Mouse (Mus musculus) hindbrain, postnatal 0 days (tissue): ENCODE measurements at regions not wholly inside any gene's neighbourhood (a gene's known extent, or its start where the extent isn't known, plus 50 kb on each side); places are given as distances from the start of the nearest gene placed in this dataset.

ENCODE experiments used
- ATAC-seq: fragments of 200-750 bp; cut with Nextera tagmentation; 2 replicates; pipeline ENCODE4 v1.8.0; 2017; ENCODE audit warnings: mild to moderate bottlenecking, moderate TSS enrichment, moderate library complexity
- DNase-seq: peaks from one replicate; pipeline ENCODE4 v3.0.0-alpha.2; 2015; ENCODE audit warnings: low spot score
- H3K27ac ChIP-seq: fragments of 300-500 bp; sonication (generic); 2 replicates; pipeline ENCODE4 v1.5.1; 2014; ENCODE audit warnings: mild to moderate bottlenecking
- H3K27me3 ChIP-seq: fragments of 300-500 bp; sonication (generic); 2 replicates; pipeline ENCODE4 v1.6.1; 2014; ENCODE audit warnings: low read length, mixed read lengths; ENCODE audit not compliant: insufficient read depth
- H3K36me3 ChIP-seq: fragments of 300-500 bp; sonication (generic); 2 replicates; pipeline ENCODE4 v1.6.1; 2014; ENCODE audit warnings: low read length, mixed read lengths; ENCODE audit not compliant: insufficient read depth
- H3K4me1 ChIP-seq: fragments of 300-500 bp; sonication (generic); 2 replicates; pipeline ENCODE4 v1.6.1; 2014; ENCODE audit warnings: antibody characterized with exemption, low read length, mixed read lengths; ENCODE audit not compliant: insufficient read depth
- H3K4me2 ChIP-seq: fragments of 300-500 bp; sonication (generic); 2 replicates; pipeline ENCODE4 v1.6.1; 2014; ENCODE audit warnings: low read depth, mild to moderate bottlenecking, low read length, moderate library complexity, mixed read lengths
- H3K4me3 ChIP-seq: fragments of 300-500 bp; sonication (generic); 2 replicates; pipeline ENCODE4 v1.5.1; 2014; ENCODE audit warnings: low read length
- H3K9ac ChIP-seq: fragments of 300-500 bp; sonication (generic); replicated peaks from 2 replicates; pipeline ENCODE4 v1.6.1; 2014; ENCODE audit warnings: mild to moderate bottlenecking, low read length, moderate library complexity, mixed read lengths
- H3K9me3 ChIP-seq: fragments of 300-500 bp; sonication (generic); 2 replicates; pipeline ENCODE4 v1.6.1; 2016; ENCODE audit warnings: low read length, mixed read lengths
- CTCF ChIP-seq: IDR thresholded peaks from 2 replicates; pipeline ENCODE4 v1.5.1; 2016; ENCODE audit warnings: antibody characterized with exemption, control low read depth, low read depth
- WGBS: fragments of 180-500 bp; shearing (Covaris S2); extraction: QIAGEN DNeasy Blood & Tissue Kit; methylation state at CpG from one replicate; pipeline ENCODE4 v1.1.7; 2014; 5-methylcytosine and 5-hydroxymethylcytosine counted together

- Histone ChIP-seq H3K27me3 (0 out of 2 replicates have a peak, but pooled peaks cover 5% of the 10 kb centered on the region), H3K9ac (no peak overlapping the region), H3K9me3 (no peaks in the 10 kb centered on the region), H3K4me2 (no peak overlapping the region), H3K4me3 (no peak overlapping the region), H3K4me1 (0 out of 2 replicates have a peak, but pooled peaks cover under 1% of the 10 kb centered on the region), H3K36me3 (no peaks in the 10 kb centered on the region), H3K27ac (no peak overlapping the region)
- ATAC-seq (no peak), DNase-seq (no peak)
- 91% methylated on average over 3 of the region's 3 CpGs for WGBS
- no peak for TF ChIP-seq CTCF
Observed at GRCm38 (mm10) chr3:52650071-52650470, 367.0 kb downstream of the Cog6 start.

- peaks cover 11% of the 10 kb centered on the region; the same call in 1 of the 2 replicates for H3K4me1 ChIP-seq
- no peak overlapping the region for H3K4me2 ChIP-seq
- ATAC-seq (no peak), DNase-seq (no peak)
- no peaks in the 10 kb centered on the region for H3K9me3 ChIP-seq
- 0 out of 2 replicates have a peak, but pooled peaks cover 5% of the 10 kb centered on the region for H3K27me3 ChIP-seq
- no peak overlapping the region for H3K27ac ChIP-seq
- no peaks in the 10 kb centered on the region for H3K36me3 ChIP-seq
- 83% methylated on average over 4 of the region's 4 CpGs for WGBS
- H3K4me3 ChIP-seq = no peak overlapping the region
- no peak overlapping the region for H3K9ac ChIP-seq
- TF ChIP-seq CTCF = no peak
Observed at GRCm38 (mm10) chr3:52648836-52649500, 368.1 kb downstream of the Cog6 start.

DNA sequence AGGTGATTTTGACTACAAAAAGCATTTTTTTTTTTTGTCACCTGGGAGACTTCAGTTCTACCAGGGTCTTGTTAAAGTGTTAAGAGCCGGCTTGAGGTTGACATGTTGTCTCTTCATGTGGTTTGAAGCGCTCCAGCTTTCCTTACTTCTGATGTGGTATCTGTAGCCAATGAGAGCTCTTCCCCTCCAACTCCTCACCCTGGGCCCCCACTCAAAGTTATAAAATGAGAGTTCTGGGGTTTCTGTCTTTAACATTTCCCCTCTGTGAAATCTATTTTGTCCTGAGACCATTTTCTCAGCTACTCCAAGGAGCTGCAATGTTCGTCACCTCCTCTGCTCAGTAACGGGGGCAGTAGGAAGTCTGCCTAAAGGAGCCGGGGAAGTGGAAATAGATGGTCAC, 369.1 kb downstream of the Cog6 start:
- no peak overlapping the region for H3K4me2 ChIP-seq
- 93% methylated on average over 5 of the region's 5 CpGs for WGBS
- H3K9me3 ChIP-seq = no peaks in the 10 kb centered on the region
- peaks cover 13% of the 10 kb centered on the region; the same call in 1 of the 2 replicates for H3K4me1 ChIP-seq
- no peak overlapping the region for H3K4me3 ChIP-seq
- H3K9ac ChIP-seq = no peak overlapping the region
- ATAC-seq (no peak), DNase-seq (no peak)
- no peak for TF ChIP-seq CTCF
- H3K27me3 ChIP-seq = 0 out of 2 replicates have a peak, but pooled peaks cover 5% of the 10 kb centered on the region
- H3K27ac ChIP-seq = no peak overlapping the region
- no peaks in the 10 kb centered on the region for H3K36me3 ChIP-seq

DNA sequence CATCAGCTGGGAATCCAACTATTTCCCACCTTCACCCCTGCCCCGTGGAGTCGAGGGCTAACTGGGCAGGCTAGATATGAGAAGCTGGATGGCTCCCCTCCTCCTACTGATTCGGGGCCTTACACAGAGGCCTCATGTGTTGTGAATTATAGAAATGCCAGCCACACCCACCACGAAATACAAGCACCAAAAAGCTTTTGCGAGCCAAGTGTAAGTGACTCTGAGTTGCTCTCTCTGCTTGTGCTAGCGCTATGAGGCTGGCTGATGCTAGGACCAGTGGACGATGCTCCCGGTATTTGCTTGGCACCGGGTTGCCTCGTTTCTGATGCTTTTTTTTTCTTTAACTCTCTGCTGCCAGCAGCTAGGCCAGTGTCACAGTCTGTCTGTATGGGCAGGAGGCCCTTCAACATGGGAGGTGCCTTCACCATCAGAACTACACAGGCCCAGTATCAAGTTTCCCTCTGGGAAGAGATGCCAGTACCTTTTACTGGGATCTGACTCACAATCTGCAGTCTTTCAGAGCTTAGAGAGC, 369.8 kb downstream of the Cog6 start:
- Histone ChIP-seq H3K27ac (no peak overlapping the region), H3K4me3 (no peak overlapping the region), H3K36me3 (no peaks in the 10 kb centered on the region), H3K4me1 (peaks cover 13% of the 10 kb centered on the region; the same call in 1 of the 2 replicates), H3K27me3 (0 out of 2 replicates have a peak, but pooled peaks cover 5% of the 10 kb centered on the region), H3K9me3 (no peaks in the 10 kb centered on the region), H3K9ac (no peak overlapping the region), H3K4me2 (no peak overlapping the region)
- 68% methylated on average over 10 of the region's 10 CpGs for WGBS
- no peak for ATAC-seq
- no peak for TF ChIP-seq CTCF
- DNase-seq = no peak

- Histone ChIP-seq H3K27ac (0 out of 2 replicates have a peak overlapping the region, but pooled peaks have one; percentile 22), H3K27me3 (no peaks in the 10 kb centered on the region), H3K36me3 (no peaks in the 10 kb centered on the region), H3K4me2 (no peak overlapping the region), H3K4me3 (no peak overlapping the region), H3K9ac (no peak overlapping the region), H3K9me3 (no peaks in the 10 kb centered on the region), H3K4me1 (peaks cover 13% of the 10 kb centered on the region; the same call in 1 of the 2 replicates)
- no peak for TF ChIP-seq CTCF
- DNase-seq (no peak), ATAC-seq (no peak)
- 46% methylated on average over 12 of the region's 12 CpGs for WGBS
Observed at GRCm38 (mm10) chr3:52645156-52645555, 371.9 kb downstream of the Cog6 start.

- WGBS = 21% methylated on average over 16 of the region's 16 CpGs
- peak; percentile 52 for DNase-seq
- H3K27ac ChIP-seq = peak overlapping the region; percentile 22; the same call in 1 of the 2 replicates
Observed at GRCm38 (mm10) chr3:52644178-52645128, 372.6 kb downstream of the Cog6 start.

More at GRCm38 (mm10) chr3:52644178-52645128, 372.6 kb downstream of the Cog6 start:
- H3K9me3 ChIP-seq = no peaks in the 10 kb centered on the region
- TF ChIP-seq CTCF = no peak
- no peak overlapping the region for H3K9ac ChIP-seq
- H3K36me3 ChIP-seq = no peaks in the 10 kb centered on the region
- H3K4me1 ChIP-seq = peaks cover 13% of the 10 kb centered on the region; the same call in 1 of the 2 replicates
- no peak overlapping the region for H3K4me2 ChIP-seq
- peak; percentile 57 for ATAC-seq
- no peaks in the 10 kb centered on the region for H3K27me3 ChIP-seq
- no peak overlapping the region for H3K4me3 ChIP-seq
